Mouse (Mus musculus): Measurements from ENCODE around the gene Timm10b.

DNA sequence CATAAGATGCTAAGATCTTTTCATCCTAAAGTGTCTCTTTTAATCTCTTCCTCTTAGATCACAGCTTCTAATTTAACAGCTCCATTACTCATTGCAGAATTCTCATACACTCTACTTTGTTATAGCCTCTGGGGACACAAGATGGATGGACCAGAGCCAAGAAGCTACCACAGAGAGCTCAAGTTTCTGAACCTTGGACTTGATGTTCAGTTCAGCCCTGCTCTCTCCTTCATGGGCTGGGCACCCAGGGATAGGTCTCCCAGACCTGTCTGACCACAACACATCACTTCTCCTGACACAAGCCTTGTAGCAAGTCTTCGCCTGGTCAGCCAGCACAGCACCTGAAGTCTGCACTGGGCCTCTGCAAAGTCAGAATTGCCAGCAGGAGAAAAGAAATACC is 25.5 kb upstream of the Timm10b start:
- TF ChIP-seq CTCF (IDR thresholded peaks at IDR 0.05; ENCODE audit: extremely low read depth, insufficient read depth, low read length): no peak
- no peak for TF ChIP-seq POLR2A (IDR thresholded peaks at IDR 0.05; ENCODE audit: extremely low read depth, insufficient read depth, low read length)
